Mouse (Mus musculus) heart, postnatal 0 days (tissue): ENCODE results near the gene Snapc4. TPM values are rescaled to one million over a fixed set of nuclear protein-coding genes. Genes with fewer than 3 reads are reported as not detected.

ENCODE experiments used
- ATAC-seq: fragments of 200-750 bp; cut with Nextera tagmentation; 2 replicates; pipeline ENCODE4 v1.8.0; 2017; ENCODE audit warnings: low read depth, moderate number of reproducible peaks, moderate library complexity; ENCODE audit not compliant: insufficient read depth
- DNase-seq: peaks from one replicate; pipeline ENCODE4 v3.0.0-alpha.2; 2016; ENCODE audit warnings: low spot score
- H3K27ac ChIP-seq: fragments of 300-500 bp; sonication (generic); 2 replicates; pipeline ENCODE4 v1.5.1; 2014; ENCODE audit warnings: low read depth, mild to moderate bottlenecking
- H3K27me3 ChIP-seq: fragments of 300-500 bp; sonication (generic); 2 replicates; pipeline ENCODE4 v1.6.1; 2014; ENCODE audit warnings: low read length, mixed read lengths; ENCODE audit not compliant: control insufficient read depth, insufficient read depth
- H3K36me3 ChIP-seq: fragments of 300-500 bp; sonication (generic); replicated peaks from 2 replicates; pipeline ENCODE4 v1.6.1; 2014; ENCODE audit warnings: low read length, mixed read lengths; ENCODE audit not compliant: control insufficient read depth, insufficient read depth
- H3K4me1 ChIP-seq: fragments of 300-500 bp; sonication (generic); 2 replicates; pipeline ENCODE4 v1.6.1; 2014; ENCODE audit warnings: antibody characterized with exemption; ENCODE audit not compliant: control insufficient read depth, insufficient read depth
- H3K4me2 ChIP-seq: fragments of 300-500 bp; sonication (generic); 2 replicates; pipeline ENCODE4 v1.6.1; 2014; ENCODE audit warnings: low read depth, mild to moderate bottlenecking, low read length, moderate library complexity
- H3K4me3 ChIP-seq: fragments of 300-500 bp; sonication (generic); 2 replicates; pipeline ENCODE4 v1.5.1; 2014; ENCODE audit warnings: low read depth, low read length
- H3K9ac ChIP-seq: fragments of 300-500 bp; sonication (generic); replicated peaks from 2 replicates; pipeline ENCODE4 v1.6.1; 2014; ENCODE audit warnings: low read depth, low read length, mixed read lengths
- H3K9me3 ChIP-seq: fragments of 300-500 bp; sonication (generic); replicated peaks from 2 replicates; pipeline ENCODE4 v1.6.1; 2016; ENCODE audit warnings: low read length; ENCODE audit not compliant: control insufficient read depth
- CTCF ChIP-seq: IDR thresholded peaks from 2 replicates; pipeline ENCODE4 v1.5.1; 2016; ENCODE audit warnings: antibody characterized with exemption, control low read depth, low read depth
- EP300 ChIP-seq: IDR thresholded peaks from 2 replicates; pipeline ENCODE4 v1.6.1; 2016; ENCODE audit warnings: antibody characterized with exemption, low read depth
- WGBS: fragments of 180-500 bp; shearing (Covaris S2); extraction: QIAGEN DNeasy Blood & Tissue Kit; methylation state at CpG from one replicate; pipeline ENCODE4 v1.1.7; 2014; 5-methylcytosine and 5-hydroxymethylcytosine counted together
- polyA plus RNA-seq: library from polyadenylated mRNA; unstranded; fragments of >200 nt; fragmentation: Nextera tagmentation; extraction: Ambion mirVana; gene quantifications from 2 replicates; pipeline ENCODE4 v1.2.1, GENCODE M21; 2015
- total RNA-seq: library from RNA; depleted of rRNA; stranded (reverse); fragments of >200 nt; gene quantifications from 2 replicates; pipeline ENCODE4 v1.2.3, GENCODE M21; 2014; ENCODE audit warnings: low replicate concordance; rRNA removed

Gene Snapc4
- total RNA-seq (9.6 and 24.1 TPM in 2 replicates), polyA plus RNA-seq (7.8 and 8.1 TPM in 2 replicates)

GRCm38 (mm10) chr2:26380131-26380771 is at the start of gene Snapc4:
Gene Snapc4, minus strand, starts transcription at chr2:26380653.
- Histone ChIP-seq H3K9ac (peak within 1 kb of the TSS; percentile 62), H3K36me3 (peaks cover 68% of the 10 kb centered on the region), H3K4me3 (peak within 1 kb of the TSS; percentile 61), H3K4me1 (no peaks in the 10 kb centered on the region), H3K27ac (peak within 1 kb of the TSS; percentile 43; the same call in 1 of the 2 replicates), H3K27me3 (no peaks in the 10 kb centered on the region), H3K4me2 (peak within 1 kb of the TSS; percentile 86), H3K9me3 (no peaks in the 10 kb centered on the region)
- DNase-seq: peak; percentile 88
- no peak for TF ChIP-seq EP300
- no peak for TF ChIP-seq CTCF
- under 1% methylated on average over 38 of the region's 38 CpGs for WGBS
- peak; percentile 93 for ATAC-seq

DNA sequence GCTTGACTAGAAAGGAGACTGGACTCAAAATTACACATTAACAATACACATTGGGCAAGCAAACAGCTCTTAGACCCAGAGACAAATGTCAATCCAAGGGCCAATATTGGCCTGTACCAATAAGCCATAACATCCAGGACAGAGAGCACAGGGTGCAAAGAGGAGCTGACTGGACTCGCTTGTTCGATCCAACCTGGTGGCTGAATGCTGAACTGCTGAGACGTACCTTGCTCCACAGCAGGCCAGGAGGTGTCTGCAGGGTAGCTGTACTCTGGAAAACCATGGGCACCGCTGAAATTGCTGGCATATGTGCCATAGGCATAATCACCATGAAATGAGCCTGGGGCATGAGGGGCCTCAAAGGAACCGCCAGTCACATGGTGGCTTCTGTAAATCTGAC is 49.4 kb upstream of the Snapc4 start:
- 96% methylated on average over 5 of the region's 5 CpGs for WGBS
- H3K9ac ChIP-seq: no peak overlapping the region
- no peak overlapping the region for H3K4me2 ChIP-seq
- H3K36me3 ChIP-seq: peaks cover 94% of the 10 kb centered on the region
- H3K27me3 ChIP-seq: no peaks in the 10 kb centered on the region
- H3K27ac ChIP-seq: no peak overlapping the region
- H3K9me3 ChIP-seq: no peaks in the 10 kb centered on the region
- H3K4me1 ChIP-seq: no peaks in the 10 kb centered on the region
- no peak for TF ChIP-seq CTCF
- TF ChIP-seq EP300: no peak
- H3K4me3 ChIP-seq: no peak overlapping the region
- DNase-seq: no peak
- ATAC-seq: no peak

DNA sequence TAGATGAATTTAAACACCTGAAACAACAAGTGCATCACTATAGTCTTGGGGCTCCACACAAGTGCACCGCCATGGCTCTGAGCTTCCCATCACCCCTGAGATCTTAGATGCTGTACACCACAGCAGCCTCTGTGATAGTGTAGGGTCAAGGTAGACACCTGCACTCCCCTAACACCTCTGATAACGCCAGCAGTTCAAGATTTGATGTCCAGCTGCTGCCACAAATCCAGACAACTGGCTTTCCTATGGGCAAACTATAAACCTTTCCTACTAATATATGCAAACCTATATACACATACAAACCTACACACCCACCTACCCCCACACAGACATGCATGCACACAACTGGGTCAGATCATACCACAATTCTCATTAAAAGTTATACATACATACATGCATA is 44.1 kb upstream of the Snapc4 start:
- H3K27me3 ChIP-seq: no peaks in the 10 kb centered on the region
- no peak for DNase-seq
- no peak overlapping the region for H3K9ac ChIP-seq
- no peaks in the 10 kb centered on the region for H3K9me3 ChIP-seq
- H3K4me1 ChIP-seq: no peaks in the 10 kb centered on the region
- no peak for TF ChIP-seq EP300
- no peak for TF ChIP-seq CTCF
- H3K4me3 ChIP-seq: no peak overlapping the region
- WGBS: 96% methylated on average over 2 of the region's 2 CpGs
- peaks cover 98% of the 10 kb centered on the region for H3K36me3 ChIP-seq
- no peak overlapping the region for H3K27ac ChIP-seq
- ATAC-seq: no peak
- H3K4me2 ChIP-seq: no peak overlapping the region

GRCm38 (mm10) chr2:26423086-26423485 is 42.6 kb upstream of the Snapc4 start:
- Histone ChIP-seq H3K4me3 (no peak overlapping the region), H3K4me1 (no peaks in the 10 kb centered on the region), H3K27me3 (no peaks in the 10 kb centered on the region), H3K9ac (no peak overlapping the region), H3K4me2 (no peak overlapping the region), H3K27ac (no peak overlapping the region), H3K36me3 (peaks cover 97% of the 10 kb centered on the region), H3K9me3 (no peaks in the 10 kb centered on the region)
- no peak for TF ChIP-seq EP300
- TF ChIP-seq CTCF: no peak
- no peak for ATAC-seq
- WGBS: 73% methylated on average over 1 of the region's 1 CpGs
- no peak for DNase-seq

GRCm38 (mm10) chr2:26421969-26422368 is 41.5 kb upstream of the Snapc4 start:
- Histone ChIP-seq H3K9ac (no peak overlapping the region), H3K4me3 (no peak overlapping the region)
- TF ChIP-seq CTCF (no peak), EP300 (no peak)

DNA sequence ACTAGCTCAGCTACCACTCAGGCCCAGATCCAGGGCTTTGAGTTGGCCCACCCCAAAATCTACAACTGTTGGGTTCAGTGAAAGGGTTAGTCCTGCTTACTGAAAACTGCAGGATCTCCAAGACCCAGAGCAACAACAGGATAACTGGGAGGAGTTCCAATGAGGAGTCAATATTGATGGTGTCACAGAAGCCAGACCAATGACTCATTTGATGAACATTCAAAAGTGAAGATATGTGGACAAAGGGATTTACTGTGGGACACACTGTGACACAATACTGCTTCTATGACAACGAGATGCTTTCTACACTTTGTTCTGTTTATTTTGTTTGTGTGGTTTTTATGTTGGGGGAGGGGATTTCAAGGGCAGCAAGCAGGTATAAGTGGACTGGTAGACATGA is 37.7 kb upstream of the Snapc4 start:
- ATAC-seq (no peak), DNase-seq (no peak)
- no peak overlapping the region for H3K4me3 ChIP-seq
- no peak for TF ChIP-seq CTCF
- H3K9me3 ChIP-seq: no peaks in the 10 kb centered on the region
- no peak overlapping the region for H3K9ac ChIP-seq
- H3K4me1 ChIP-seq: no peaks in the 10 kb centered on the region
- 86% methylated on average over 1 of the region's 1 CpGs for WGBS
- no peak overlapping the region for H3K4me2 ChIP-seq
- peaks cover 96% of the 10 kb centered on the region for H3K36me3 ChIP-seq
- H3K27ac ChIP-seq: no peak overlapping the region
- no peaks in the 10 kb centered on the region for H3K27me3 ChIP-seq

More at GRCm38 (mm10) chr2:26421969-26422368, 41.5 kb upstream of the Snapc4 start:
- Histone ChIP-seq H3K4me2 (no peak overlapping the region), H3K4me1 (no peaks in the 10 kb centered on the region), H3K27ac (no peak overlapping the region), H3K9me3 (no peaks in the 10 kb centered on the region), H3K27me3 (no peaks in the 10 kb centered on the region), H3K36me3 (peaks cover 96% of the 10 kb centered on the region)
- DNase-seq (no peak), ATAC-seq (no peak)
- WGBS: 98% methylated on average over 2 of the region's 2 CpGs
